In genomic region chr4:98563506-98564195, GRCm38 (mm10) we compare ENCODE assay signal across 11 mouse cellular contexts.
DNase-seq lines count a peak whose midpoint lies in the region; ATAC-seq lines count a peak whose summit lies in the region.
"Had no signal": no experiment of that assay in that cellular context is flagged by ENCODE, and none has a peak within 500 bp of the region (broad histone marks: within the 10 kb centered on the region; RNA-seq: fewer than 3 reads in every experiment).

No protein-coding gene starts in this region.

- peak overlapping the region; percentile 95 to 98 for H3K27ac ChIP-seq in heart, embryonic 14.5 days (replicated peaks in 1 of 2; ENCODE audit: control insufficient read depth in 1 of 2, insufficient read depth in 1 of 2, low read depth in 2 of 2, low read length in 2 of 2)
- H3K27ac ChIP-seq in limb, embryonic 15.5 days, result peak overlapping the region; percentile 65

- no peaks in the 10 kb centered on the region for H3K27me3 ChIP-seq in heart, embryonic 14.5 days (ENCODE audit: control insufficient read depth, insufficient read depth, low read length)
- H3K27me3 ChIP-seq in limb, embryonic 15.5 days, result no peaks in the 10 kb centered on the region
- H3K27me3 ChIP-seq: megakaryocyte, embryonic 14.5 days had no signal

- H3K4me2 ChIP-seq in heart, embryonic 14.5 days (ENCODE audit: low read length), result peak overlapping the region; percentile 37
- no peak overlapping the region for H3K4me2 ChIP-seq in limb, embryonic 15.5 days

- DNase-seq in cerebellum, adult 9-11 months, result peak; percentile 33
- DNase-seq in cerebellum, adult 18-20 months, result no peak
- peak; percentile 57 for DNase-seq in NIH3T3 (ENCODE audit: low read depth)
- no peak for DNase-seq in frontal cortex, adult 2 months (ENCODE audit: extremely low spot score in 1 of 2, low spot score in 1 of 2)
- DNase-seq in layer of hippocampus, postnatal 36 days, result no peak
- DNase-seq: cerebellum, postnatal 36 days; spleen, adult 18-20 months had no signal

- WGBS in heart, embryonic 14.5 days, result 25% methylated on average over 10 of the region's 10 CpGs
- WGBS in limb, embryonic 15.5 days, result 44% methylated on average over 10 of the region's 10 CpGs

- H3K9me3 ChIP-seq in heart, embryonic 14.5 days (ENCODE audit: control insufficient read depth, low read length), result no peaks in the 10 kb centered on the region
- no peaks in the 10 kb centered on the region for H3K9me3 ChIP-seq in limb, embryonic 15.5 days

- no peaks in the 10 kb centered on the region for H3K36me3 ChIP-seq in heart, embryonic 14.5 days (ENCODE audit: control insufficient read depth, insufficient read depth, low read length)
- H3K36me3 ChIP-seq in limb, embryonic 15.5 days, result no peaks in the 10 kb centered on the region

- H3K4me1 ChIP-seq in heart, embryonic 14.5 days (ENCODE audit: control insufficient read depth in 2 of 2, insufficient read depth in 2 of 2, low read length in 2 of 2), result peaks cover 17 to 34% of the 10 kb centered on the region in 2 experiments
- H3K4me1 ChIP-seq in limb, embryonic 15.5 days, result peaks cover 17% of the 10 kb centered on the region
- H3K4me1 ChIP-seq: megakaryocyte, embryonic 14.5 days had no signal

- peak overlapping the region; percentile 22; the same call in 1 of the 2 replicates for H3K9ac ChIP-seq in heart, embryonic 14.5 days (ENCODE audit: low read length)
- H3K9ac ChIP-seq in limb, embryonic 15.5 days, result no peak overlapping the region

- no peak overlapping the region for H3K4me3 ChIP-seq in heart, embryonic 14.5 days (ENCODE audit: control insufficient read depth in 1 of 2, insufficient read depth in 1 of 2, low read depth in 1 of 2, low read length in 2 of 2)
- no peak overlapping the region for H3K4me3 ChIP-seq in limb, embryonic 15.5 days
- H3K4me3 ChIP-seq: megakaryocyte, embryonic 14.5 days had no signal

- peak; percentile 89 for ATAC-seq in heart, embryonic 14.5 days (ENCODE audit: insufficient number of reproducible peaks, insufficient read depth, low FRiP score, low read depth)
- ATAC-seq in limb, embryonic 15.5 days (ENCODE audit: insufficient number of reproducible peaks, low FRiP score, low TSS enrichment, low read depth), result peak; percentile 78; the same call in 1 of the 2 replicates
- ATAC-seq in megakaryocyte-erythroid progenitor cell, adult 5-6 weeks (replicated peaks; ENCODE audit: low FRiP score, low TSS enrichment, poor library complexity, severe bottlenecking), result no peak

Comparison
In these comparisons a context has a peak if more than half of its experiments do, and no peak if none do; other contexts are left out.
1. DNase-seq: peak in cerebellum, adult 9-11 months (single experiment) and NIH3T3 (single experiment); none in cerebellum, adult 18-20 months (0 of 2), frontal cortex, adult 2 months (0 of 2) and layer of hippocampus, postnatal 36 days (0 of 2).